Mouse (Mus musculus) adrenal gland (tissue): ENCODE data around the gene Themis.

Source experiments
- intact Hi-C: fragments of 180-260 bp; cut with DNase I; formaldehyde crosslinking; loops from one replicate; pipeline ENCODE4 v1.15.1; 2025

Themis gene

DNA sequence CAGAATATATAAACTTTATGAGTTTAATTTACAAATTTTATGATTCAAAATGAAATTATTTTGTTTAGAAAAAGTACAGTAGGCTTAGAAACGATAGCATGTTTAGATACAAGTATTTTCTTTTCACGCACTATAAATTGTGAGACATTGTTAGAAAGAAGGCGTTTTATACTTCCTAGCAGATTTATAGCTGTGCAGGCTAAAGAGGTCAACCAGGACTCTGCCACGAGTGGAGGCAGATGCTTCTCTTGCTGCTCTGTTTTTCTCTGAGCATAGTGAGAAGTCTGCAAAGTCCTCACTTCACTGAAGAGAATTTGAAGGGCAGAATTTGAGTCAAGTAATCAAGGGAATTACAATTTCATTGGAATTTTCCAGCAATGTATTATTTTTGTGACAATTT lies 131.3 kb downstream of the Themis start:
- intact Hi-C loops, result no loop called here

DNA sequence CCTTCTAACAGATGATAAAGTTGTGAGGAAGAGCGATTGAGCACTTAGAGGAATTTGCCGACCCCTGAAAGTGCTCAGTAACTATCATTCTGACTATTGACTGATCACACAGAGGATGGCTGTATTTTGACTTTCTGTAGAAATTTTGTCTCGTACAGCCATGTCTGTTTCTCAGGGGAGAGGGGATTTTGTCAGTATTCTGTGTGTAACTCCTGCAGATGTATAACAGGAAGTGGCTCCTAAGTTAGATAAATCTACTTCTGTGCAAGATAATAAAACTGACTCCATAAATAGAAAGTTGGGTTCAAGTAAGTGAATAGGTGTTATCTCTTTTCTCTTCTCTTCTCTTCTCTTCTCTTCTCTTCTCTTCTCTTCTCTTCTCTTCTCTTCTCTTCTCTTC lies 137.0 kb downstream of the Themis start:
- intact Hi-C loops, result no loop called here

DNA sequence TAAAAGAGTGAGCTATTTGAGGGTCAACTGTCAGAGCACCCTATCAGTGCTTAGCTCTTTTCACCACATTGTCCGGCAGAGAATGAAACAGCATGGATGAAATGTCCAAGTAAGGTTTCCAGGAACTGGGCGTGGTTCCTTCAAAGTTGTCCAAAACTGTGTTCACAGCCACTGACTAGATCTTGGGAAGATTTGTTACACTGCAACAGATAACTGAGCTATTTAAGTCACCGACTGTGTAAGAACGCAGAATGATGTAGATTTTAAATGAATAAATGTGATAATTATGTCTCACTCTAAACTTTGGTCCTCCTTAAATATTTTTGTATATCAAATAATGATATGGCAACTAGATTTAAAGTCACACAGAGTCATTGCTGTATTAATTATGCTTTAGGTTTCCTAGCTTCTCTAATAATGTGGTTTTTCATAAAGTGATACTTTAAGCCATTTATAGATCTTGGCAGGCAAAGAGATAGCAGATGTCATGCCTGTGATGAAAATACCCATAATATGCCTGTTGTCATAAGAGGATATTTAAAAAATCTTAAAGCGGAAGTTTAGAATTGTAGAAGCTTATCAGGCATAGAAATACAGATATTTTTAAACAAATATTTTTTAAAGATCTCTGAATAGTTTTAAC lies 143.9 kb downstream of the Themis start:
- intact Hi-C loops, result no loop called here

DNA sequence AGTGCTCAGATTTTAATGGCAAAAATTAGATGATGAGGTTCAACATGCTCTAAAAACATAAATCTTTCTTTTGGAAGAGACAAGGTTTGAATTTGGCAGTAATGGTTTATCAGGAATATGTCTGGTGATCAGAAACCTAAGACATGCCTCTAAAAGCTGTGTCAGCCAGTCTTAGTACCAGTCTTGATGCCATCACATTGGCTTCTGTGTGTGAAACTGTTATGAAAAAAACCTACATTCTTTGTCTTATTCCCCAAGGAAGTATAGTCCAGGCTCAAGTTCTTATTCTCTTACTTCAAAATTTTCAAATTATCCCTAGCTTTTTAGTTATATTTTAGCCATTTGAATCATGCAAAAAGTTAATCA lies 144.4 kb downstream of the Themis start:
- intact Hi-C loops, result no loop called here

DNA sequence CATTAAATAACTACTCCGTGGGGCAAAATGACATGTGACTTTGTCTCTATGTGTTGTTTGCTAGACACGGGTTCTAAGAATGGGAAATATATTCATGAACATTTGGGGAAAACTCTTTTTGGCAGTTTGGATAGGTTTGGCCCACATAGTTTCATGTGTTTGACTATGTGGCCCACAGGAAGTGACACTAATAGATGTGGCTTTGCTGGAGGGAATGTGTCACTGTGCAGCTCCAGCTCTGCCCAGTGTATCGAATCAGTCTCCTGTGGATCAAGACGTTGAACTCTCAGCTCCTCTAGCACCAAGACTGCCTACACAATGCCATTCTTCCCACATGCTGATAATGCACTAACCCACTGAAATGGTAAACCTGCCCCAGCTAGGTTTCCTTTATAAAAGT lies 148.0 kb downstream of the Themis start:
- intact Hi-C loops, result no loop called here

DNA sequence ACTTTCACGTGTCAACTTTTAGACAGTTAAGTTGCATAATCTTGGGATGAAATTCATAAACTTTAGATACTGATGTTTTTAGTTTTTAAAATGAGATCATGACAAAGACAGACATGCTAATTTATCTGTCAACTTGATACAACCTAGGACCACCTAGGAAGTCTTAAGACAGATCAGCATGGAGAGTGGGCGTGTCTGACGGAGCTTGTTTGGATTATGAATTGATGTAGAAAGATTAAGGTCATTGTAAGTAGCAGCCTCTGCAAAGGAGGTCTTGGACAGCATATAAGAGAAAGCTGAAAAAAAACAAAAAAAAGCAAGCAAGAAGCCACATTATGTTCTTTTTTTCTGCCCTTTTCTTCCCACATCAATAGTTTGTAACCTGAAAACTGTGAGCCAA lies 154.2 kb downstream of the Themis start:
- intact Hi-C loops, result no loop called here

DNA sequence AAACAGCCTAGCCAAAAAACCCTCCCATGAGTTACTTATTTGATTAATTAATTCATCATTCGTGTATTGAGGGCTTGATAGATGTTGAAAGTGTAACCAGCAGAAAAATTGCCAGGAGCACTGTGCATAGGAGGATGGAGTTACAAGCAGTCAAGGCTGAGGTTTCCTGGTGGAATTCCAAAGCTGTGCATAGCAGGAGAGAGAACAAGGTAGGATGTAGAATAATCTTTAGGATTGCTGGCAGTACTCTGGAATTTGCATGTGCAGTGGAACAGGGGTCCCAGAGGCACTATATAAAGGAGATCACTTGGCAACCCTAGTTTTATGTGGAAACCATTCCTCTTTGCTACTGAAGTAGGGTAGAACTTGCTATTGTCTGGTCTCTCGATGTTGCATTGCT lies 174.4 kb downstream of the Themis start:
- intact Hi-C loops, result no loop called here

DNA sequence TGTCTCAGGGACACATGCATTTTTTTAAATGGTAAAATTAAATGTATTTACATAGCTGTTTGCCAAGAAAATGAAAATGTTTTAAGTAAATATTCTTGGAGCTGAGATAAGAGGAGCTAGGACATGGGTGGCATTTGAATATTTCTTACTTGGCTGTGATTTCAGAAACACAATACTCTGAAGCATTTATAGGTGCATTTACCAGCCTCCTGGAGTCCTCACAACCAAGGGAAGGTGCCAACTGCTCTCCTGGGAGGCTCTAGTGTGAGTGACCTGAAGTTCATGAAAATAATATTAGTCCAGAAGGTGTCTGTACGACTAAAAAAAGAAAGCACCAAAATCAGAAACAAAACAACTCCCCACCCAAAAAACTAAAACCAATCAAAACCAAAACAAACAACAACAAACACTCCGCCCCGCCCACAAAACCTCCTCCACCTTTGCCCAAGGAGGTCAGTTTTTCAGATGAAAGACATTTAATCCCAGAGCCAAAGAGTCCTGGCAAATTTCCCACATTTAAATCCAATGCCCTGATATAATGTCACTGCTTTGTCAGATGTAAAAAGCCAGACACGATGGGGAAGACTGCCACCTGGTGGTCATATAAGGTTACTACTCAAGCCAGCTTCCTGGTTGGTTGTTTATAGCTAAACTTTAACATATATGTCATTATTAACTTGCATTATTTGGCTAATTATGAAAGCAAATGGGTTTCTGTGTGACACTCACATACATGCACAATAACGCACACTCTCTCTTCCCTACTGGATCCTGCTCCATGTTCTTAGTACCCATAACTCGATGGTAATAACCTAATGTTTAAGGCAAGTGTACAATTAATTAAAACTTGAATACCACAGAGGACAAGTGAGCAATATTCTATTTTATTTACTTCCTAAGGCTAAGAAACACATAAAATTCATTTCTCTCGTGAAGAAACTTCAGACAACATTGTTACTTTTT lies 175.9 kb downstream of the Themis start:
- intact Hi-C loops, result loop anchor here (2.0 kb wide), 1 partner anchor 359 kb away; no protein-coding TSS in a partner anchor

DNA sequence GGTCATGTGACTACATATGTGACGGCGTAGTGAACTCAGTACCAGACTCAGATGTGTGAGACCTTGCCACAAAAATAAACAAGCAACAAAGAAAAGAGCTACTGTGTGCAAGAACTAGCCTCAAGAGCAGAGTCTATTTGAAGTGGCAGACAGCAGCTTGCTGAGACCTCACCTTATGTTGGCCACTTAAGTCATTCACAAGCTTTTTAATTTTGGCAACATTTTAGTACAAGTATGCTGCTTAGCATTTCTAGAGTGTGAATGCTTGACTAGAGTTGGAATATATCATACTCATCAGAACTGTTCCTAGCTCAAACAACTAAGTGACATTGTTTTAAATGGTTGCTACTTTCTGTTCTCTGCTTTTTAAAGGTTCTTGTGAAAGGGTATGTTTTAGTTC lies 188.0 kb downstream of the Themis start:
- intact Hi-C loops, result no loop called here

DNA sequence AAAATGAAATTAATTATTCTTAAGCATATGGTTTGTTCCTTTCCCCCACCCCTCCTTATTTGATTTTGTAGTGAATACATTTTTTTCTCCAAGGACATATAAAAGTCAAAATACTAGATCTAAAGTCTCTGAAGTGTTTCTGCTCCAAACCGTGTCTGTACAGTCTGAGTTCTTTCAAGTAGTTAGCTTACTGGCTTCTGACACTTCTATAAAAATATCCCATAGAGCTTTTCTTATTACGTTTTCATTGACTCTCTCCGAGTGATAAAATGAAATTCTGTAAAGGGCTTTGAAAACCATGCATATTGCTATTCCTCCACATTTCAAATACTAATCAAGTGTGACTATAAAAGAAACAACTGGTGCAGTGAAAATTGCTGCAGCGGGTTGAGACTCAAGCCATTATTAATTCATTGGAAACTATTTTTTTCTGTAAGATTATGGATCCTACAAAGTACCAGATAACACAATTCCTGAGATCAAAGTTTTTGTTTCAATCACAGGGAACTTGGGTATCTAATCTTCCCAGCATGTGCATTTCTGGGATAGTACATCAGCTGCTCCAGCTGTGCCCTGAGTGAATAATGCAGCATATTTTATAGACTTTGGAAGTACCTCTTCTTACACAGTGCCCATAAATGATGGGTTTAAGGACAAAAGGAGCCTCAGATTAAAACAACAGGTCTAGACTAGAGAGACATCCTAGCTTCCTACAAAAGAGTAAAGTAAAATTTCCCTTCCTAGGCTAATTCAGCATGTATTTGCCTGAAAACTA lies 202.6 kb downstream of the Themis start:
- intact Hi-C loops, result no loop called here

DNA sequence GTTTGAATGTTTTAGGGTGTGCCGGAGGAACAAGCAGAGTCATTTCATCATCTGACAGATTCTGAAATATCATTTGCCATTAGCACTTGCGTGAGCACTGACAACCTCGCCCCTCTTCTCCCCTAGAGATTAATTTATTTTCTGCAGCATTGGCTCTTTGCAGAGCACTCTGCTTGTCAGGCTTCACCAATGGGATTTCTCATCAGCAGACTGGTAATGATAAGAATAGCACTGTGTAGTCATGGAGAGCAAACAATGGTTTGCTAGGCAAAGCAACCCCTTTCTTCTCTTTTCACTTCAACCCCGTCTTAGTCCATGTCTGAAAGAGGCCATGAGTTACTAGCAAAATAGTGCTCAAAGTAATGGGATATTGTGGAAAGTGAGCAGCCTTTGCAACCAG lies 206.4 kb downstream of the Themis start:
- intact Hi-C loops, result no loop called here

DNA sequence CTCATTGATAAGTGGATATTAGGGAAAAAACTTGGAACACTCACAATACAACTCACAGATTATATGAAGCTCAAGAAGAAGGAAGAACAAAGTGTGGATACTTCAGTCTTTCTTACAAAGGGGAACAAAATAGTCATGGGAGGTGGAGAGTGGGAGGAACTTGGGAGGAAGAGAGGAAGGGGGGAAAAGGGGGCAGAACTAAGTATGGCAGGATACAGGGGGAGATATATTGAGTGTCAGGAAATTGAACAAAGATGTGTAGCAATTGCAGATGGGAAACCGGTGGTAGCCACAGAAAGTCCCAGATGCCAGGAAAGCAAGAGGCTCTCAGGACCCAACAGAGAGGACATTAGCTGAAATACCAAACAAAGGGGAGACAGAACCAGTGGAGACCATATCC lies 219.5 kb downstream of the Themis start:
- intact Hi-C loops, result no loop called here

DNA sequence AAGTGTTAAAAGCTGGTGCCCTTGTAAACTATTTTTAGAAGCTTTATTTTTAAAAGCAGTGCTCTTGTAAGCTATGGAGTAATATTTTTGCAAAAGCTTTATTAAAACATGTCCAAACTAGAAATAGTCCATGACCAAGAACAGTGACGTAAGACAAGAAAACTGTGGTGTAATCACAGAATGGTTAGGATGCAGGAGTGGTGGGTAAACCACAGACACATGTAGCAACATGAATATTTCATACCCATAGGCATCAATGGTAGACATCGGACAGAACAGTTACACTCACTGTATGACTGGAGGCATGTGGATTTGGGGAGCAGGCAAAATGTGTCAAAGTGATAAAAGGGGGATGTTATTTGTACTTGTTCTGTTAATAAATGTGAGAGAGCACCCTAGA lies 222.7 kb downstream of the Themis start:
- intact Hi-C loops, result no loop called here

DNA sequence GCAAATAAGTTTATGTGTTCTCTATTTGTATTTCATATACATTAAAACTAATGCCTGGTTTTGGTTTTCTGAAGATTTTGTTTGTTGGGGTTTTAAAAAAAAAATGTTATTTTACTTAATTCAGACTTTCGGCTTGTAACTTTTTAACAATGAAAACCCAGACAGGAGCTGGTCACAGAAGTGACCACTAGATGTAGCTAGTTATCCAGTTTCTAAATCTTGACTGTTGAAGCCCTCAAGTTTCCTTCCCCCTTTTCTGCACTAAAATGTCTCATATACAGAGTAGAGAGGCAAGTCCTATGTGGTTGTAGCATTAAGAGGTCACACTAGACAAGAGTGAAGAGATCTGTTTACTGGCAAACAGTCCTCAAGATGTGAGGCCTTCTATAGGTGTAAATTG lies 230.2 kb downstream of the Themis start:
- intact Hi-C loops, result no loop called here
